Mouse (Mus musculus) C2C12 (cell line): Measurements from ENCODE around the gene Paip2b.

Experiments
- CEBPB ChIP-seq: IDR thresholded peaks from one replicate; pipeline ENCODE4 v1.6.1; 2011; ENCODE audit warnings: low read depth, mild to moderate bottlenecking, control low read depth, moderate library complexity
- CTCF ChIP-seq: IDR thresholded peaks from one replicate; pipeline ENCODE4 v1.5.1; 2011; ENCODE audit not compliant: control insufficient read depth, insufficient read depth, insufficient read length
- FOSL1 ChIP-seq: IDR thresholded peaks from one replicate; pipeline ENCODE4 v1.8.0; 2011; ENCODE audit warnings: mild to moderate bottlenecking, low read length; ENCODE audit not compliant: poor library complexity, insufficient read depth, severe bottlenecking
- MYOD1 ChIP-seq: IDR thresholded peaks from one replicate; pipeline ENCODE4 v1.6.1; 2011; ENCODE audit warnings: low read depth; ENCODE audit not compliant: control insufficient read depth, insufficient read length
- MYOG ChIP-seq: IDR thresholded peaks from one replicate; pipeline ENCODE4 v1.6.1; 2011; ENCODE audit not compliant: control insufficient read depth, insufficient read length; ENCODE audit errors: extremely low read depth
- USF1 ChIP-seq: IDR thresholded peaks from one replicate; pipeline ENCODE4 v1.6.1; 2011; ENCODE audit warnings: low read depth, mild to moderate bottlenecking, control low read depth, moderate library complexity

- TF ChIP-seq CTCF (no peak), MYOD1 (no peak), USF1 (no peak), FOSL1 (no peak), CEBPB (no peak), MYOG (no peak)
Measured at GRCm38 (mm10) chr6:83788554-83788953, 43.0 kb downstream of the Paip2b start.
